Mouse (Mus musculus) limb, embryonic 14.5 days (tissue): Measurements from ENCODE around the gene Dusp16. TPM values are rescaled to one million over a fixed set of nuclear protein-coding genes. Genes with fewer than 3 reads are reported as not detected.

ENCODE experiments used
- ATAC-seq: fragments of 200-750 bp; cut with Nextera tagmentation; 2 replicates; pipeline ENCODE4 v1.8.0; 2017; ENCODE audit warnings: low read depth, moderate number of reproducible peaks, moderate TSS enrichment; ENCODE audit not compliant: low FRiP score
- DNase-seq: peaks from one replicate; pipeline ENCODE4 v3.0.0-alpha.2; 2015; ENCODE audit warnings: low spot score
- H3K27ac ChIP-seq: fragments of 300-500 bp; sonication (generic); replicated peaks from 2 replicates; pipeline ENCODE4 v1.5.1; 2014; ENCODE audit warnings: low read depth, mild to moderate bottlenecking, low read length, moderate library complexity, mixed read lengths
- H3K27me3 ChIP-seq: fragments of 300-500 bp; sonication (generic); 2 replicates; pipeline ENCODE4 v1.6.1; 2014; ENCODE audit warnings: low read length, mixed read lengths; ENCODE audit not compliant: control insufficient read depth, insufficient read depth
- H3K36me3 ChIP-seq: fragments of 300-500 bp; sonication (generic); 2 replicates; pipeline ENCODE4 v1.6.1; 2014; ENCODE audit warnings: mild to moderate bottlenecking, low read length, moderate library complexity, mixed read lengths; ENCODE audit not compliant: control insufficient read depth, insufficient read depth
- H3K4me1 ChIP-seq: fragments of 300-500 bp; sonication (generic); 2 replicates; pipeline ENCODE4 v1.6.1; 2014; ENCODE audit warnings: antibody characterized with exemption, low read length, mixed read lengths; ENCODE audit not compliant: control insufficient read depth, insufficient read depth
- H3K4me2 ChIP-seq: fragments of 300-500 bp; sonication (generic); replicated peaks from 2 replicates; pipeline ENCODE4 v1.6.1; 2014; ENCODE audit warnings: low read depth, mild to moderate bottlenecking, low read length, moderate library complexity; ENCODE audit not compliant: severe bottlenecking
- H3K4me3 ChIP-seq: fragments of 300-500 bp; sonication (generic); replicated peaks from 2 replicates; pipeline ENCODE4 v1.5.1; 2014; ENCODE audit warnings: low read length
- H3K9ac ChIP-seq: fragments of 300-500 bp; sonication (generic); 2 replicates; pipeline ENCODE4 v1.6.1; 2014; ENCODE audit warnings: mild to moderate bottlenecking, low read depth, low read length, moderate library complexity; ENCODE audit not compliant: severe bottlenecking
- H3K9me3 ChIP-seq: fragments of 300-500 bp; sonication (generic); 2 replicates; pipeline ENCODE4 v1.6.1; 2016; ENCODE audit warnings: low read length; ENCODE audit not compliant: control insufficient read depth
- POLR2A ChIP-seq: fragments of 200-500 bp; IDR thresholded peaks from 2 replicates; pipeline ENCODE4 v1.8.0; 2012; ENCODE audit warnings: inconsistent platforms, mild to moderate bottlenecking, moderate library complexity, borderline replicate concordance; ENCODE audit not compliant: insufficient read depth, insufficient read length; ENCODE audit errors: extremely low read depth
- WGBS: fragments of 180-500 bp; shearing (Covaris S2); extraction: QIAGEN DNeasy Blood & Tissue Kit; methylation state at CpG from one replicate; pipeline ENCODE4 v1.1.7; 2014; 5-methylcytosine and 5-hydroxymethylcytosine counted together
- polyA plus RNA-seq, 2 experiments: library from polyadenylated mRNA; depleted of rRNA in 1 of 2; stranded (reverse) in 1 of 2; unstranded in 1 of 2; fragments of >200 nt; fragmentation: Nextera tagmentation in 1 of 2; extraction: Ambion mirVana in 1 of 2; gene quantifications; 2 replicates each; pipeline versions ENCODE4 v1.2.1 to v1.2.3; 2012 to 2014

The Dusp16 gene
- polyA plus RNA-seq, 2 experiments = 19.2 to 24.6 TPM

- no peaks in the 10 kb centered on the region for H3K9me3 ChIP-seq
- no peak overlapping the region for H3K4me3 ChIP-seq
- ATAC-seq = peak; percentile 83
These were observed 96.3 kb downstream of the Dusp16 start for GRCm38 (mm10) chr6:134696146-134696545.

GRCm38 (mm10) chr6:134695625-134696024, 96.8 kb downstream of the Dusp16 start:
- H3K27ac ChIP-seq = peak overlapping the region; percentile 72
- H3K4me3 ChIP-seq = no peak overlapping the region
- H3K4me2 ChIP-seq = no peak overlapping the region
- WGBS = 62% methylated on average over 3 of the region's 3 CpGs
- peaks cover 20% of the 10 kb centered on the region for H3K4me1 ChIP-seq
- H3K9me3 ChIP-seq = no peaks in the 10 kb centered on the region
- H3K36me3 ChIP-seq = no peaks in the 10 kb centered on the region
- TF ChIP-seq POLR2A = no peak
- H3K27me3 ChIP-seq = no peaks in the 10 kb centered on the region
- DNase-seq (peak; percentile 20), ATAC-seq (0 out of 2 replicates have a peak, but pooled peaks have one; percentile 57)
- H3K9ac ChIP-seq = no peak overlapping the region

More at GRCm38 (mm10) chr6:134696146-134696545, 96.3 kb downstream of the Dusp16 start:
- no peak overlapping the region for H3K4me2 ChIP-seq
- peaks cover 20% of the 10 kb centered on the region for H3K4me1 ChIP-seq
- DNase-seq = peak; percentile 69
- WGBS = 25% methylated on average over 4 of the region's 4 CpGs
- H3K36me3 ChIP-seq = no peaks in the 10 kb centered on the region
- peak overlapping the region; percentile 72 for H3K27ac ChIP-seq
- no peak overlapping the region for H3K9ac ChIP-seq
- H3K27me3 ChIP-seq = no peaks in the 10 kb centered on the region
- no peak for TF ChIP-seq POLR2A

GRCm38 (mm10) chr6:134694988-134695387, 97.4 kb downstream of the Dusp16 start:
- Histone ChIP-seq H3K27ac (peak overlapping the region; percentile 72), H3K4me1 (peaks cover 20% of the 10 kb centered on the region), H3K4me3 (no peak overlapping the region), H3K9ac (no peak overlapping the region), H3K4me2 (no peak overlapping the region), H3K36me3 (no peaks in the 10 kb centered on the region), H3K9me3 (no peaks in the 10 kb centered on the region), H3K27me3 (no peaks in the 10 kb centered on the region)
- ATAC-seq (no peak), DNase-seq (no peak)
- no peak for TF ChIP-seq POLR2A
- 91% methylated on average over 3 of the region's 3 CpGs for WGBS

- no peak overlapping the region for H3K4me2 ChIP-seq
- DNase-seq = no peak
- H3K27ac ChIP-seq = no peak overlapping the region
- H3K27me3 ChIP-seq = no peaks in the 10 kb centered on the region
- peaks cover 20% of the 10 kb centered on the region for H3K4me1 ChIP-seq
- no peak for TF ChIP-seq POLR2A
- no peaks in the 10 kb centered on the region for H3K9me3 ChIP-seq
- WGBS = 82% methylated on average over 6 of the region's 6 CpGs
- H3K9ac ChIP-seq = no peak overlapping the region
- H3K36me3 ChIP-seq = no peaks in the 10 kb centered on the region
- no peak for ATAC-seq
- H3K4me3 ChIP-seq = no peak overlapping the region
These were observed 97.9 kb downstream of the Dusp16 start for GRCm38 (mm10) chr6:134694498-134694897.

- no peak for TF ChIP-seq POLR2A
- WGBS = 91% methylated on average over 6 of the region's 6 CpGs
These were observed 106.9 kb downstream of the Dusp16 start for GRCm38 (mm10) chr6:134685515-134685914.

GRCm38 (mm10) chr6:134685040-134685439, 107.4 kb downstream of the Dusp16 start:
- Histone ChIP-seq H3K9me3 (no peaks in the 10 kb centered on the region), H3K36me3 (no peaks in the 10 kb centered on the region), H3K4me2 (no peak overlapping the region), H3K27me3 (no peaks in the 10 kb centered on the region), H3K4me3 (no peak overlapping the region), H3K27ac (no peak overlapping the region), H3K9ac (no peak overlapping the region), H3K4me1 (no peaks in the 10 kb centered on the region)
- 74% methylated on average over 2 of the region's 2 CpGs for WGBS
- TF ChIP-seq POLR2A = no peak
- ATAC-seq (no peak), DNase-seq (no peak)

More at GRCm38 (mm10) chr6:134685515-134685914, 106.9 kb downstream of the Dusp16 start:
- Histone ChIP-seq H3K4me3 (no peak overlapping the region), H3K4me1 (no peaks in the 10 kb centered on the region), H3K27ac (no peak overlapping the region), H3K4me2 (no peak overlapping the region), H3K9ac (no peak overlapping the region), H3K9me3 (no peaks in the 10 kb centered on the region), H3K27me3 (no peaks in the 10 kb centered on the region), H3K36me3 (no peaks in the 10 kb centered on the region)
- ATAC-seq = no peak
- no peak for DNase-seq
